Mouse (Mus musculus) frontal cortex, postnatal 14 days (tissue): Measurements from ENCODE around the gene Nup133.
A peak's percentile ranks its signal among the peaks of the same experiment; 100 is the strongest.

ENCODE experiments used
- DNase-seq, 2 experiments: peaks; one replicate each; pipeline ENCODE4 v3.0.0; 2022; ENCODE audit warnings: low spot score in 2 of 2

The Nup133 gene

DNA sequence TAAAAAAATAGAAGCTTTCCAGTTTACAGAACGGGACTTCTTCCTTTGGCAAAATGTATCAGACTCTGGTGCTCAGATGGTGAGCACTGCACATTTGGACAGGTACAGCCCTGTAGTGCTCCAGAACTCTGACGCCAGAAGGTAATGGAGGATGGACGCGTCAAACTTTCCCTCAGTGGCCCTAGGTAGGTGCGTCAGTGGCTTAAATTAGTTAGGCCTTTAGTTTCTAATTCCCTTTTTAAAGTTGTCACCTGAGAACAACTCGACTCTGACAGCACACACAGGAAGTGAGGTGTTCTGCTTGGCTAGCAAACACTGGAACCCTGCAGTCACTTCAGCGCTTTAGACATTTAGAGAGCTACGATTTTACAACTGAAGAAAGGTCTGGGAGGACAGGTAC is 4.6 kb upstream of the Nup133 start:
- no peak for DNase-seq

DNA sequence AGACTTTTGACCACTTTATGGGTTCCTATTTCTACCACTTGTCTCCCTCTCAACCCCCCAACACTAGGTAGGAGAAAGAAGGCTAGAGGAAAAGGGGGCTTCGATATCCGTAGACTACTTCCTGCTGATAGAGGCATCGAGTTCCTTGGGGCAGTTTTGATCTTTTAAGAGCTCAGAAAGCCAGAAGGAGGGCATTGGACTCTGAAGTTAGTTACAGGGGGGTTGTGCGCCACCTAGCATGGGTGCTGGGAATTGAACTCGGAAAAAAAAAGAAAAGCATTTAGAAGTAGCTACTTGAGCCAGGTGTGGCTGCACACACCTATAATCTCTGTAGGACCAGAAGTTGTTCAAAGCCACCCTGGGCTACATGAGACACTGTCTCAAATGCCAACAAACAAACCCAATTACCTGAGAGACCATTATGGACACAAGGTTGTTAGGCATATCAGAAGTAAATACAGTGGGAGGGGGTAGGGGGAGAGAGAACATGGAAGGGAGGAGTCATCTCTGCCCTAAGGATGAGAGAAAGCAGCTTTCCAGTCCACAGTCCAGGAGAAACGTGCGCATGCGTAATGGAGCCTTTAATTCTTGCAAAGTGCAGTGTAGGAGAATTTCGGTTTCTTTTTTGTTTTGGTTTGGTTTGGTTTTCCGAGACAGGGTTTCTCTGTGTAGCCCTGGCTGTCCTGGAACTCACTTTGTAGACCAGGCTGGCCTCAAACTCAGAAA is 1.2 kb upstream of the Nup133 start:
- peak in 1 of 2 experiments; percentile 48 for DNase-seq

DNA sequence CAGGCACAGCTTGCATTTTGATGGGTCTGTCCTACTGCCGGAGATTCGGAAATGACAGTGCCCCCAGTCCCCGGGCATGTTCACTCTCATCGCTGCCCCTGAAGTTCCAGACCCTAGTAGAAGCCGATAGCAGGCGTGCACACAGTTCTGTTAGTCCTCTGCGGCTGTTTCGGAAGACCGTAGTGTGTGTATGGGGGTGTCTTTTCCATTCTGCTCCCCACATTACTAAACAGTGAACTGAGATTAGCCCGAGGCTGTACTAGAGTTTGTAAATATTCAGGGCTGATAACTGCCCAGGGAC is 571 bp upstream of the Nup133 start:
- DNase-seq, result no peak

DNA sequence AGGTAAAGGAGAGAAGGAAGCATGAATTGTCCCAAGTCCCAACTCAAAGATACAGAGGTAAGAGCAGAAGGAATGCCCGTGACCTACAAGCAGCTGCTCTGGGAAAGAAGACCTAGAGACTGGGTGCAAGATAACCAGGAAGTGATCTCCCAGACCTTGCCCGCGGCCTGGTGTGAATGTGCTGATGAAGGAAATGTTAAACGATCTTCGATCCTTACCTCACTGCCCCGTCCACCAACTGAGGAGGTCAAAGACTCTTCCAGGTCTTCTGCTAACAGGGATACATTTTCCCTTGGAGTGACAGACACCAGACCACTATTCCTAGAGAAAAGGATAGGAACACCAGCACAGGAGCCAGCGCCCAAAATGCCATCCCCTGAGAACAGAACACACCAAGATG is 20.0 kb downstream of the Nup133 start:
- no peak for DNase-seq

DNA sequence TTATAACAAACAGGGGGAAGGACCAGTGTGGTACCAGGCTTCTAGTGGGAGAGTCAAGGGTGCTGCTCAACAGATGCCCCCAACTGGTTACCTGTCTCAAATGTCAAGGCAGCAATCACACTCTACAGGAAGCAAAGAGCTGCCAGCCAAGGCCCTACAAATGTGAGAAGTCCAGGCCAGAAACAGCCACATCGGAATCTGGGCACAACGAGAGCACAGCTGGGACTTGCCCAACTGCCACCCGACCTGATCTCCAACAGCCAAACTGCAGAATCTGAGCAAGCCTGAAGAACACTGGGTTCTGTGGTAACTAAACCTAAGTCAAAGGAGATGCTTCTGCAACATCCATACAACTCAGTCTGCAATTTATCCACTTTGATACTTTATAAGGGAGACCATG is 23.4 kb downstream of the Nup133 start:
- no peak for DNase-seq

DNA sequence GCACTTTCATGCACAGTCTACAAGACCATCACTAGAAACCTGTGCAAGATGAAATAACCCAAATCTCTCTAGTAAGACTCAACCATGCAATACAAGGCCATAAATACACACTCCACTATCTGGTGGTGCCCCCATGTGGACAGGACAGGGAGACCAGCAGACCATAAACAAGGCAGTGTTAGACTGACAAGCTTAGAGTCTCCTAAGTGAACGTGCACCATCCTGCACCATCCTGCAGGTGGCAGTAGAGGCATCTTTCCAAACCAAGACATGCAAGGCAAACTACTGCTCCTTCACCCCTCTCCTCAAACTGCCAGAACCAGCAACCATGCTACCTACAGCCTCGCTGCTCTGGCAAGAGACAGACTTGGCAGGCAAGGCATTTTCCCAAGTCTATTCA is 24.3 kb downstream of the Nup133 start:
- DNase-seq, result peak; percentile 77 to 80

DNA sequence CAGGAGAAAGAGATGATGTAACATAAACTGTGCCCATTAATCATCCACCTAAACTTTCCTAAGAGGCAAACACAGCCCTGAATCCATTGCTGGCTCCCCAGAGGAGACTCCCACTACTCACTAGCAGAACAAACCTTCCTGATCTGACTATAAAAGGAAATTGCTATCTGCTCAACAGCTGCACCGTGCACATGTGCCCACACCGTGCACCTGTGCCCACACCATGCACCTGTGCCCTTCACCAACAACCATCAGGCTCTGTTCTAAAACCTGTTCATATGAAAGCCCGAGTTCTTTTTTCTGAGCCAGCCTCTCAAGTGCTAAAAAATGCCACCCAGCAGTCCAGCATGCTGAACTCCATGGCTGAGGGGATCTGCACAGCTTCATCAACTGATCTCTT is 34.4 kb downstream of the Nup133 start:
- DNase-seq, result no peak

DNA sequence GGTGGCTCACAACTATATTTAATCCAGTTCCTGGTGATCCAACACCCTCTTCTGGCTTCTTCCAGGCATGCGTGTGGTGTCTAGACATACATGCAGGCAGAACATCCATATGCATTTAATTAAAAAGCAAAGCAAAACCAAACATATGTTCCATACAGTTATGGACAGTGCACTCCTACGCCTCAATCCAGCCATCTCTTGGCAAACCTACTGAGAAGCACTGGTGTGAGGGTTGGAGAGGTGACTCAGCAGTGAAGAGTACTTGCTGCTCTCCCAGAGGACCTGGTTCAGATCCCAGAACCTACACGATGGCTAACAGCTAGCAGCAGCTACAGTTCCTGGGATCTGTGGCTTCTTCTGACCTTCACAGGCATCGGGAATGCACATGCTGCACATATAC is 36.8 kb downstream of the Nup133 start:
- DNase-seq, result peak in 1 of 2 experiments; percentile 9

DNA sequence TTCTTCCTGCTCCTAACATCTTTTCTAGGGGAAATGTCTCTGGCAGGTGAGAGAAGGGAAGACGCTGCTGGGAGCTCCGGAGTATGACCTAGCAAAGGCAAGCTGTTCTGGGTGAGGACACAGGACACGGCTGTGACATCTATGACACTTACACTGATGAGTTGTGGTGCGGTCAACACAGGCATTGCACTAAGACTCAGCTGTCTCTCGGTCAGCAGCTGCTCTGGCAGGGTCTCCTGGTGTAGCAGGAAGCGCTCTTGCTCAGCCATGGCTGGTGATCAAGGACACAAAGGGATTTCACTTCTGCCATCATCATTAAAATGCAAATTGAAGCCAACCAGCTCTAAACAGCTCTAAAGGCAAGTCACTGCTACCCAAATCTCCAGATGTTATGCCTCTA is 41.5 kb downstream of the Nup133 start:
- no peak for DNase-seq

DNA sequence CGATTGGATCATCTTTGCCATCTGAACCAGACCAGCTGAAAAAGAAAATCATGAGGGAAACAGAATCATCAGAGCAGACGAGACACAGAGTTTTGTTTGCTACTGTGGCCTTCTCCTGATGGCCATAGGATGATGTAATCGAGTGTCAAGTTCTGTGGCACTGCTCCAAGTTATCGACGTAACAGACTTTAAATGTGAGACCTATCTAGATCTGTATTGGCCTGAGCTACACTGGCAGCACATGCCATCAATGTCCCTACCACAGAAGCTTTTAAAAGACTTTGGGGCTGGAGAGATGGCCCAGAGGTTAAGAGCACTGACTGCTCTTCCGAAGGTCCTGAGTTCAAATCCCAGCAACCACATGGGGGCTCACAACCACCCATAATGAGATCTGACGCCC is 46.4 kb downstream of the Nup133 start:
- no peak for DNase-seq

DNA sequence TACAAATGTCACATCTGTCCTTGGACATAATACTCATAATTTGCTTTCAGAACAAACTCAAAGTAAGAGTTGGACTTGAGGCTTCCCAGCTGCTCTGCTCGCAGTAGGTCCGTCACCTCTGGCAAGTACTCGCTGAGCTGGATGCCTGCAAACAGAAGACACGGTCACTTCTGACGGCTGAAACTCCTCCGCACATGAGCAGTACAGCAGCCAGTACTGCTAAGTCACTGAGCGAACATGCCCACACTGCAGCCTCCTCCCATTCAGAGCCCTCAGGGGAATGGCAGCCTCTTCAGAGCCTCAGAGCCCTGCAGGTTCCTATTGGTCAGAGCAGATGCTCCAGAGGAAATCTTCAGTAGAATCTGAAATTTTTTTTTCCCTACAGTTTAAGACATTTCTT is 49.7 kb downstream of the Nup133 start:
- no peak for DNase-seq

DNA sequence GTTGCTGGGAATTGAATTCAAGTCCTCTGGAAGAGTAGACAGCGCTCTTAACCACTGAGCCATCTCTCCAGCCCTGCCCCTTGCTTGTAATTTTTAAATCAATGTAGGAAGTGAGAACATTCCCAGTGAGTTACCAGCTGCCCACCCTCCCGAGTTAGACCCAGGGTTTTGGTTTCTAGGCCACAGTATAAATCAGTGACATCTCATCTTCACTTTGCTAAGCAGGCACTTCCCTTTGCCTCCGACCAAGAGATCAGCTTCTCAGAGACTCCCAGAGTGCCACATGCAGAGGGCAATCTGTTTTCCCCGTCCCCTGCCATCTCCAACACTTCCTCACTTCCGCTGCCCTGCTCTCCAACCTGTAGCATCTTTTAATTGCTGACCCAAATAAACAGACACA is 50.5 kb downstream of the Nup133 start:
- no peak for DNase-seq

DNA sequence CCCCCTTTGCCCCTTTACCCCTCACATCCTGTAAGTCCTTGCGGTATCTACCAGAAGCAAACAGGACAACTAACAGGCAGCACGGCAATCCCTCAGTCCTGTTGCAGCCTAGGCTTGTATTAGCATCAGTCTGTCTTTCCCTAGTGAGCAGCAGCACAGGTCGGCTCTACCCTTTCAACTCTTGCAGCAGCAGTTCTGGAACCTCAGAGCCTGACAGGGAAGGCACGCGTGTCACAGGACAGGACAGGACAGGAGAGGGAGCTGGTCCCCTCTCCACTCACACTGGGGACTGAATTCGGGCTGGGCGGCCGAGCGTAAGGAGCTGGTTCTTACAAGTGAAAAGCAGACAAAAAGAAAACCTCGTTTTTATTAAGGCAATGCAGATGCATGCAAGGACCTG is 52.3 kb downstream of the Nup133 start:
- no peak for DNase-seq

DNA sequence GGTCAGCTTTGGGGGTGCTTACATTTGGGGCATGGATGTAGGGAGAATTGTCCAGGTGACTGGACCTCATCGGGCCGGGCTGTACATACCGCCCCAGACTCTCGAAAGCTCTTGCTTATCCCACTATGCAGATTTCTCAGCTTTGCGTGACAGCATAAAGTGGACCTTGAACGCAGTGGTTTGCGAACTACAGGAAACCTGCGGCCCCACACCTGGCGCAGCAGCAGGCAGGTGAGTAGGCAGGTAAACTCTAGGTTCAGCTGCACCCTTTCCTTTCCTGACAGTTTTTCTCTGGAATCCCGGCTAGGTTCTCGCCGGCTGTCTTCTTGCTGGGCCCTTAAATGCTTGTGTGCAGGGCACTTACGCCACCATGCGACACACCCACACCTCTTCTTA is 52.7 kb downstream of the Nup133 start:
- DNase-seq, result no peak

DNA sequence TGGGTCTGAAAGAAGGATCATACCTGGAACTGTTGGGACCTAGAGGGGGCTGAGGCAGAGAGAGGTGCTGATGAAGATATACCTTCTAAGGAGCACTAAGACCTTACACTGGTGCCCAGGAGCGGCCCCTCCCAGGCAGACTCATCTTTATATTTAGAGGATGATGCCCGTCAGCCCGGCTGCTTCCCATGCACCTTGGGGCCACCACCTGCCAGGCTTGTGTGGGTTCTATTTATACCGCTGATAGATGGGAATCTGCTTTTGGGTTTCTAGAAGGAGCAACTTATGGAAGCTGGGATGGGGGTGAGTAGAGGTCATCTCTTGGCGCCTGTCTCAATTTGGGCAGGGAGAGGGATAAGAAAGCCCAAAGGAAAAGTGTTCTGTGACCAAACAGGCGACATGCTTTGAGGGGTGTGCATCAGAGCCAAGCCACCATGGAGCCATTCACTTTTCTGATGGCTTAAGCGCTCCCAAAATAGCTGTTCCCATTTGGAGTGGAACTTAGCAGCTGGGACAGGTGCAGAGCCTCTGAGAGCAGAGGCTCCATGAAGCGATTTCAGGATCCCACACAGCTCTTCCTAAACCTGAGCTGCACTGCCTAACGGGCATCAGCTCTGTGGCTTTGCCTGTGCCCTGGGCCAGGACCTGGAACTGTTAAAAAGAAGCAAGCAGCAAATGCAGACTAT is 53.2 kb downstream of the Nup133 start:
- DNase-seq, result no peak

DNA sequence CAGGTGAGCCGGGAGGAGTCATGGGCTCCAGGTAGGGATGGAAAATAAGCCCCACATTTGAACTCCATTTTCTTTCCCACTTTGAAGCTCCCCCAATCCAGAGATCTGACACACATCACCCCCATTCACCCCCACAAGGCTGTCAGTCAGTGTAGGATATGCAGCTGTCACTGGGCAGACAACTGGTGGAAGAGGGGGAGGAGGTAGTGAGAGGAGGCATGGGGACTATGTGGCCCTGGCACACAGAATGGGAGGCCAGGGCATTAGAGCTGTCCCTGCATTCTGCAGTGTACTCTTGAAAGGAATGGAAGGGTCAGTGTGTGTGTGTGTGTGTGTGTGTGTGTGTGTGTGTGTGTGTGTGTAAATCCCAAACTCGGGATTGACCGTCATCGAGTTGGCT is 53.8 kb downstream of the Nup133 start:
- DNase-seq, result no peak

DNA sequence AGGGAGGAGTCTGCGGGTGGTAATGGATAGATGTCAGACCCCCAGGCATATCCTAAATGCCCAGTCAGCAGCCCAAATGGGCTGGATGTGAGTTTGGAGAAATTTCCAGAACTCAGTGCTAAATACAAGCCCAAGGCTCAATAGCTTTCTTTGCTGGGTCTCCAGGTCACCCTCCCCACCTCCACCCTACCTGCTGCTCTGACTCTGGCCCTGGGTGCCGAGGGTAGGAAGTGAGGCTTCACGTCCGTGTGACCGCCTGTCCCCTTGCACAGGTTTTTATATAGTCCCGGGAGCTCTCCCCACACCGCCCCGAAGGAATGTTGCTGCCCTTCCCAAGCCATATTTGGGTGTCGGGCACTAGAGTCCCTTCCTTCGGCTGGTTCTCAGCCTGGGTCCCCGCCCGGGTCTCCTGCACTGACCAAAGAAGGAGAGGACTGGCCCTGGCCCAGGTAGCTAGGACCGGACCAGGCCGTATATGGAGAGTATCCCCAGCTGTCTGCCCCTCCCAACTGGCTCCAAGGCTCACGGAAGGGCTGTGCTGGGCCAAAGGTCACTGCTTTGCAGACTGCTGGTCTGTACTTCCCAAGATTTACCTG is 54.5 kb downstream of the Nup133 start, which contains the start of gene Acta1:
Gene Acta1, minus strand, starts transcription at position 250 of the 596 bp plus-strand sequence.
- no peak for DNase-seq

DNA sequence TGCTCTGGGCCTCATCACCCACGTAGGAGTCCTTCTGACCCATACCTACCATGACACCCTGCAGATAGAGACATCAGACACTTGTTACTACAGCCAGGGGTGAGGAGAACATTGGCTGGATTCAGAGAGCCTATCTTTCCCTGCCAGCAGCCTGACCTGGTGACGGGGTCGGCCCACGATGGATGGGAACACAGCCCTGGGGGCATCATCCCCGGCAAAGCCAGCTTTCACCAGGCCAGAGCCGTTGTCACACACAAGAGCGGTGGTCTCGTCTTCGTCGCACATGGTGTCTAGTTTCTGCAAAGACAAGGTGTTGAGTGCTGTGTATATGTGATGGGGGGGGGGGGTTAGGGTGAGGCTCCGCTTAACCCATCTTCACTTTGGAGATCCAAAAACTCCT is 55.7 kb downstream of the Nup133 start:
- no peak for DNase-seq

DNA sequence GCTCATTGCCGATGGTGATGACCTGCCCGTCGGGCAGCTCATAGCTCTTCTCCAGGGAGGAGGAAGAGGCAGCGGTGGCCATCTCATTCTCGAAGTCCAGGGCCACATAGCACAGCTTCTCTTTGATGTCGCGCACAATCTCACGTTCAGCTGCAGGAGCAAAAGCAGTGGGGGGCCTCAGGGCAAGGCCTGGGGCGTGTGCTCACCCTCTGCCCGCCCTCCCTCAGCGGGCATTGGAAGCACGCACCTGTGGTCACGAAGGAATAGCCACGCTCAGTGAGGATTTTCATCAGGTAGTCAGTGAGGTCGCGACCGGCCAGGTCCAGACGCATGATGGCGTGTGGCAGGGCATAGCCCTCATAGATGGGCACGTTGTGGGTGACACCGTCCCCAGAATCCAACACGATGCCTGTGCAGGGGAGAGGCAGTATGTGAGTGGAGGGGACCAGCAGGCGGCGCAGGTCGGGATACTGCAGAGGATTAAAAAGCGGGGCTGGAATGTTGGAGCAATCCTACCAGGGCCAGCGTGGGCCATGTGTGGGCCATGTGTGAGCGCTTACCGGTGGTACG is 56.4 kb downstream of the Nup133 start:
- no peak for DNase-seq

DNA sequence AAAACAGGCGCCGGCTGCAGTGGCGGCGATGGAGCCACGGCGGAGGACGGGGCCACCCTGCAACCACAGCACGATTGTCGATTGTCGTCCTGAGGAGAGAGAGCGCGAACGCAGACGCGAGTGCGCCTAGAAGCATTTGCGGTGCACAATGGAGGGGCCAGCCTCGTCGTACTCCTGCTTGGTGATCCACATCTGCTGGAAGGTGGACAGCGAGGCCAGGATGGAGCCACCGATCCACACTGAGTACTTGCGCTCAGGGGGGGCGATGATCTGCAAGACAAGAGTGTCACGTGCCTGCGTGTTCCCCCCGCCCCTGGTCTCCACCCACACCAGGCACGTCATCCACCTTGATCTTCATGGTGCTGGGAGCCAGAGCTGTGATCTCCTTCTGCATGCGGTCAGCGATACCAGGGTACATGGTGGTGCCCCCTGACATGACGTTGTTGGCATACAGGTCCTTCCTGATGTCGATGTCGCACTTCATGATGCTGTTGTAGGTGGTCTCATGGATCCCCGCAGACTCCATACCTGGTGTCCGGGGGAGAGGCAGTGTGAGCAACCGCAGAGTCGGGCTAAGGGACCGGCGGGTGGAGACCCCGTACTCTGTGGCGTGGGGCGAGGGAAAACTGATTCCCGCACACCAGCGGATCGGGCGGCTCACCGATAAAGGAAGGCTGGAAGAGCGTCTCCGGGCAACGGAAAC is 57.0 kb downstream of the Nup133 start:
- peak; percentile 72 to 80 for DNase-seq

DNA sequence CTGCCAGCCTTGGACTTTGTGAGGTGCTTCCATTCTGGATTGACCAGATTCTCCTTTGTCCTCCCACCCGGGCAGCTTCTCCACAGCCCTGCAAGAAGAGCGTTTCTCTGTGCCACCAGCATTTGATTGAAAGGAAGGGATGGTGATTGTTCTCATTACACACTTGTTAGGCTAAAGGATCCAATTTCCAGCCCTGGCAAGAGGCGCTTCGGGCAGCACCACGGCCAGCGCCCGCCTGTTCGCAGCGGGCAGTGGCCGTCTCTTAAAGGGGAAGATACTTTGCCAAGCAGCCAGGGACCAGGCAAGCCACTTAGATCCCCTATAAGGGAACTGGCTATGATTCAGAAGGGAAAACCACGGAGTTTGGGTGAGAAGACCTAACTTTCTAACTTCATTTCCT is 57.8 kb downstream of the Nup133 start:
- no peak for DNase-seq

DNA sequence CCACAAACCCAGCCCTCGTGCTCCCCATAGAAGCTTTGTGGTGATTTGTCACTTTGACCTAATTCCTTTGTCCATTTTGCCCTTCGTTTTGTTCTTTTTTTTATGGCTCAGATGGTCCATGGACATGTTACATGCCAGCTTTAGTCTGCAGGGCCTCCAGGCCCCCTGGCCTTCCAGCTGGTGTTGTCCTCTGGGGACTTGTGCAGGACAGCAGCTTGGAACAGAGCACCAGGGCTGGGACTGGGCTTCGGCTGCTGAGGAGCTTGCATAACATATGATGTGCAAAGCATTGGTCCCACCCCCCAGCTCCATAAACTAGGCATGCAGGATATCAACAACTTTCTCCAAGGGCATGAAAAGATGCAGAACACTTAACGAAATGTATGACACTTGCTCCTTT is 59.3 kb downstream of the Nup133 start:
- no peak for DNase-seq
